Mouse (Mus musculus) layer of hippocampus, adult 2 months (tissue): ENCODE measurements around the gene Gm49510. TPM values are rescaled to one million over a fixed set of nuclear protein-coding genes. Genes with fewer than 3 reads are reported as not detected.

Experiments used
- DNase-seq, 2 experiments: peaks; one replicate each; pipeline ENCODE4 v3.0.0; 2022; ENCODE audit warnings: low spot score in 2 of 2
- H3K27ac ChIP-seq: fragments of 200-600 bp; 2 replicates; pipeline ENCODE4 v1.8.1; 2022
- H3K4me3 ChIP-seq: fragments of 200-600 bp; 2 replicates; pipeline ENCODE4 v1.8.1; 2022; ENCODE audit warnings: mild to moderate bottlenecking
- CTCF ChIP-seq: fragments of 200-600 bp; conservative IDR thresholded peaks from 2 replicates; pipeline ENCODE4 v1.8.1; 2022; ENCODE audit warnings: antibody characterized with exemption, mild to moderate bottlenecking, moderate library complexity
- total RNA-seq, 2 experiments: library from RNA; stranded (reverse); gene quantifications; 2 replicates each; pipeline ENCODE4 v1.2.3; 2021

Gm49510 gene
- total RNA-seq, 2 experiments from 2014 or later = 0.27 TPM; not detected in 1

- DNase-seq = peak; percentile 96 to 98
- TF ChIP-seq CTCF = no peak
- H3K4me3 ChIP-seq = peak within 1 kb of the TSS; percentile 80
- peak within 1 kb of the TSS; percentile 96 for H3K27ac ChIP-seq
Measured at GRCm38 (mm10) chr15:78913632-78914090, 14.2 kb downstream of the Gm49510 start, which contains the start of gene Pdxp. Pdxp (plus strand) TSS chr15:78913919.

DNA sequence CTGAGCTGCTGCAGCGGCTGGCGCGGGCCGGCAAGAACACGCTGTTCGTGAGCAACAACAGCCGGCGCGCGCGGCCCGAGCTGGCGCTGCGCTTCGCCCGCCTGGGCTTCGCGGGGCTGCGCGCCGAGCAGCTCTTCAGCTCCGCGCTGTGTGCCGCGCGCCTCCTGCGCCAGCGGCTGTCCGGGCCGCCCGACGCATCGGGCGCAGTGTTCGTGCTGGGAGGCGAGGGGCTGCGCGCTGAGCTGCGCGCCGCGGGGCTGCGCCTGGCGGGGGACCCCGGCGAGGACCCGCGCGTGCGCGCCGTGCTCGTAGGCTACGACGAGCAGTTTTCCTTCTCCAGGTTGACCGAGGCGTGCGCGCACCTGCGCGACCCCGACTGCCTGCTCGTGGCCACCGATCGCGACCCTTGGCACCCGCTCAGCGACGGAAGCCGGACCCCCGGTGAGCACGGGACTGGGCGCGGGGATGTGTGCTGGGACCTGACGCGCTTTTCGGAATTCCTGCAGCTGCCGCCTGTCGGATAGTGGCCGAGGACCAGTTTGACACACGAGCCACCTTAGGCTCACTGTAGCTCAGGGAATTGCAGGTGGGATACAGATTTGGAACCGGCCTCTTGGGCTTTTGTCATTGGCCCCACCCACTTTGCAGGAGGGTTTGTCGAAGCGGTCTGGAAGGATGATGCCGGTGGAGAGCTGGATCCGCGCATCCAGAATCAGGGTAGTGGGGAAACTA is 14.8 kb downstream of the Gm49510 start:
- peak in 1 of 2 experiments; percentile 51 for DNase-seq
- no peak for TF ChIP-seq CTCF
- peak overlapping the region; percentile 80 for H3K4me3 ChIP-seq
- peak overlapping the region; percentile 96 for H3K27ac ChIP-seq

- no peak for TF ChIP-seq CTCF
- DNase-seq = no peak
- H3K27ac ChIP-seq = peak overlapping the region; percentile 96
- H3K4me3 ChIP-seq = peak overlapping the region; percentile 80
Measured at GRCm38 (mm10) chr15:78914823-78915659, 15.6 kb downstream of the Gm49510 start.

GRCm38 (mm10) chr15:78915660-78916017 is 16.2 kb downstream of the Gm49510 start:
- TF ChIP-seq CTCF = peak; percentile 85
- peak overlapping the region; percentile 80 for H3K4me3 ChIP-seq
- DNase-seq = peak; percentile 70 to 88
- peak overlapping the region; percentile 96 for H3K27ac ChIP-seq

DNA sequence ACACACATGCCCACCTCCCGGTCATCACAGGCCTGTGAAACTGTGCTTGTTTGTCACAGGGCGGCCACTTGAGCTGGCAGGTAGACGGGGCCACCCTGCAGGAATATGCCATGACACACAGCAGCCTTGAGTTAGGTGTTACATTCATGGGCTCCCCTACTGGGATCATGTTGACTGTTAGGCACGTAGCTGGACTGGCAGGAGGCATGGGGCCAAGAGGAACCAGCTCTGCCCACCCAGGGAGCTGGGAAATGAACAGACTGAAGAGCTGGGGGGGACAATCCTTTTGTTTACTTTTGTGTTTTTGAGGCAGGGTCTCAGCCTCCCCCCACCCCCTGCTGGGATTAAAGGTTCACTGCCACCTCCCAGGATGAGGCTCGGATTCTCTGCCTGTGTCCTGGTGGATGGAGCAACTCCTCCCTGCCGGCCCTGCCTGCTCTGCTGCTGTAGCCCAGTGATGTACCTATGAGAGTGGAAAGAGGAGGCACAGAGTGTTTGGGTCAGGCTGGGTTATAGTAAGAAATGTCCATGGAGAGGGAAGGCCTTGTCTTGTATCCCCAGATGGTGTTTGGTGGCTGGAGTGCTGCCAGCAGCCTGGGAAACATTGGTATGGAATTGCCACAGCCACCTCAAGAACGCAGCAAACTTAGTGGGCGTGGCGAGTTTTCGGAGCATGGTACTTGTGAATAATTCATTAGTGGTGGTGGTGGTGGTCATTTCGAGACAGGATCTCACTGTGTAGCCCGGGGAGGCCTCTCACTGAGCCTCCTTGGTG is 16.8 kb downstream of the Gm49510 start:
- DNase-seq = no peak
- H3K4me3 ChIP-seq = peak overlapping the region; percentile 80
- peak overlapping the region; percentile 69 for H3K27ac ChIP-seq
- no peak for TF ChIP-seq CTCF

GRCm38 (mm10) chr15:78918126-78918525 is 18.7 kb downstream of the Gm49510 start:
- H3K4me3 ChIP-seq = no peak overlapping the region
- no peak for DNase-seq
- no peak for TF ChIP-seq CTCF
- peak overlapping the region; percentile 23; the same call in 1 of the 2 replicates for H3K27ac ChIP-seq

DNA sequence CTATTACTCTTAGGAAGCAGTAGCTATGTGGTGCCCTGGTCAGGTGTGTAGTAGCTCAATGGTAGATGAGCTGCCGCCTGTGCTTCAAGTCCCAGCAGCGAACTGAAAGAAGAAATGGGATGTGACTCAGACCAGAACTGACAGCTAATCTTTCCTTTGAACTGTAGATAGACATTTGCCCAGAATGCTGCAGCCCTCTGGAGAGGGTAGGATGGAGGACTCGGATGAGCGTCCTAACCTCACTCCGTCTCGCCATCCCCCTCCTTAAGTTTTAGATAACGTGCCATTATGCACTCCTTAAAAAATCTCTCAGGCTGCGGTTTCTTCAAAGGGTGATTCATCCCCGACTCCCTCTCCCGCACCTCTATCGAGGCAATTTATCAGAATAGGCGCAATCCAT is 20.4 kb downstream of the Gm49510 start:
- DNase-seq = no peak
- no peak for TF ChIP-seq CTCF

DNA sequence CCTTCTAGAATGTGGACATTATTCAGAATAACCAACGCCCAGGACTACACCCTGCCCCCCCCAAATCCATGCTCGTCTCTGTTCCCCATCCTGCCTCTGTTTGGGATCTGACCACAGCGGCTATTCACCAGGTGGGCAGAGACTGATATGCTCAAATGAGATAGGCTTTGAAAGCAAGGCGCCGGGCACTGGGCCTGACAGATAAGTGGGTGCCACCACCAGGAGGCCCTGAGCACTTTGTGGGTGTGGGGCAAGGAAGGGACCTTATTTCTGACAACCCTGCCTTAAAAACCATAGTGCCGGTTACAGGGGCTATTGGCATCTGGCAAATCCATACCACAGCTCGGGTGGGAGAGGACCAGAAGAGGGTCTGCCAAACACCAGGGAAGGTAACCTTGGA is 23.2 kb downstream of the Gm49510 start:
- TF ChIP-seq CTCF = no peak
- Histone ChIP-seq H3K4me3 (no peak overlapping the region), H3K27ac (peak overlapping the region; percentile 73)
- DNase-seq = no peak

More for the DNA sequence above, 20.4 kb downstream of the Gm49510 start:
- H3K27ac ChIP-seq = no peak overlapping the region
- H3K4me3 ChIP-seq = no peak overlapping the region

GRCm38 (mm10) chr15:78923585-78923984 is 24.1 kb downstream of the Gm49510 start:
- H3K4me3 ChIP-seq = no peak overlapping the region
- DNase-seq = no peak
- no peak overlapping the region for H3K27ac ChIP-seq
- no peak for TF ChIP-seq CTCF

GRCm38 (mm10) chr15:78925129-78925528 is 25.7 kb downstream of the Gm49510 start:
- DNase-seq = no peak
- no peak for TF ChIP-seq CTCF
- H3K27ac ChIP-seq = no peak overlapping the region
- no peak overlapping the region for H3K4me3 ChIP-seq

DNA sequence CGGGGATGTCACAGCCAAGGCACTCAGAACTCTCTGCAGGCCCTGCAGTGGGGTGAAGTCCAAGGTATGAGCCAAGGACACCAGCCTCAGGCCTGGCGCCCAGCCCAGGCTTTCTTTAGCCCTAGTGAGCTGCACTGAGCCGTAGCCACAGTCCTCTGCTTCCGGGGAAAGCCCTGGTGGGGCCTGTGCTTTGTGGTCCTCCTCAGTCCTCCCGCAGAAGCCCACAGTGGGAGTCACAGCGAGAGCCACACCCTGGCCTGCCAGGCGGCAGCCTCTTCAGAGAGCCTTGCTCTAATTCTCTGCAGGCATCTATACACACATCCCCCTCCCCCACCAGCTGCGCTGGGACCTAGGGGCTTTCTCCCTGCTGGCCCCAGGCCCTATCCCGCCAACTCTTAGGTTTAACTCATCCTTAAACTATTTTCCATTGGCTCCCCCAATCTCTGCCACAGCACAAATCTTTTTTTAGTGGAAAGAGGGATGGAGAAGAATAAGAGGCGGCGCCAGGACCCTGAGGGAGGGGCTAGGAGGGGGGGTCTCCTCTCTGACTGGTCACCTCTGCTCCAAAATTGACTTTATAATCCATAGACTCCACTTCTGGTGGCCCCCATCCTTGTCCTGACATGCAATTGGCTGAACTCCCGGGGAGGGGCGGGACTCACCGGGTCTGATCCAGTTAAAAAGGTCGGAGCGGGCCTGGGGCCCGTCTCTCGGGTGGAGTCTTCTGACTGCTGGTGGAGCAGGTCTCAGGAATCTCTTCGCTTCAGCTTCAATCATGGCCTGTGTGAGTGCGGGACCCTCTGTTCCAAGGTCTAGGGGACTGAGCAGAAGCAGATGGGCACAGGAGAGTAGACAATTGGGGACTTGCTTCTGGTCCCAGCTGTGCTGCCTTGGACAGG is 26.8 kb downstream of the Gm49510 start, which contains the start of gene Lgals1:
Lgals1 (plus strand) TSS at position 705 of the 899 bp plus-strand sequence.
- no peak for TF ChIP-seq CTCF
- Histone ChIP-seq H3K27ac (peak within 1 kb of the TSS; percentile 53), H3K4me3 (peak within 1 kb of the TSS; percentile 50; the same call in 1 of the 2 replicates)
- peak; percentile 48 to 57 for DNase-seq
